ENCODE assay signal across 35 mouse cellular contexts in genomic region chr12:35775396-35775795, GRCm38 (mm10).
"Had no signal": no experiment of that assay in that cellular context is flagged by ENCODE, and none has a peak within 500 bp of the region (broad histone marks: within the 10 kb centered on the region; RNA-seq: fewer than 3 reads in every experiment).

No protein-coding gene starts in this region.

- H3K9ac ChIP-seq: heart, embryonic 12.5 days; heart, embryonic 13.5 days; heart, embryonic 15.5 days; hindbrain, embryonic 12.5 days; hindbrain, embryonic 13.5 days; hindbrain, embryonic 14.5 days; hindbrain, embryonic 15.5 days; intestine, embryonic 15.5 days; kidney, embryonic 15.5 days had no signal

- H3K36me3 ChIP-seq: heart, embryonic 12.5 days; heart, embryonic 13.5 days; heart, embryonic 15.5 days; hindbrain, embryonic 10.5 days; hindbrain, embryonic 12.5 days; hindbrain, embryonic 13.5 days; hindbrain, embryonic 15.5 days; intestine, embryonic 15.5 days; kidney, embryonic 15.5 days had no signal

- H3K27ac ChIP-seq: heart, embryonic 13.5 days; heart, embryonic 15.5 days; hindbrain, embryonic 10.5 days; hindbrain, embryonic 12.5 days; hindbrain, embryonic 13.5 days; hindbrain, embryonic 14.5 days; hindbrain, embryonic 15.5 days; hindbrain, postnatal 0 days; intestine, embryonic 15.5 days; kidney, embryonic 15.5 days; kidney, postnatal 0 days; layer of hippocampus, adult 2 months; left cerebral cortex, adult 2 months had no signal

- ATAC-seq: hindbrain, embryonic 16.5 days; hindbrain, postnatal 0 days; inflammation-experienced regulatory T-cells, adult 6 months; intestine, embryonic 15.5 days; intestine, embryonic 16.5 days; intestine, postnatal 0 days had no signal

- H3K9me3 ChIP-seq: heart, embryonic 12.5 days; heart, embryonic 13.5 days; heart, embryonic 15.5 days; hindbrain, embryonic 10.5 days; hindbrain, embryonic 12.5 days; hindbrain, embryonic 13.5 days; hindbrain, embryonic 15.5 days; intestine, embryonic 15.5 days; kidney, embryonic 15.5 days had no signal

- H3K4me2 ChIP-seq: heart, embryonic 11.5 days; heart, embryonic 12.5 days; heart, embryonic 13.5 days; heart, embryonic 15.5 days; hindbrain, embryonic 12.5 days; hindbrain, embryonic 13.5 days; hindbrain, embryonic 14.5 days; hindbrain, embryonic 15.5 days; intestine, embryonic 15.5 days; kidney, embryonic 15.5 days had no signal

- H3K27me3 ChIP-seq: heart, embryonic 12.5 days; heart, embryonic 13.5 days; heart, embryonic 15.5 days; hindbrain, embryonic 12.5 days; hindbrain, embryonic 13.5 days; hindbrain, embryonic 15.5 days; intestine, embryonic 15.5 days; kidney, embryonic 15.5 days had no signal

- H3K4me3 ChIP-seq: heart, embryonic 12.5 days; heart, embryonic 13.5 days; heart, embryonic 15.5 days; hindbrain, embryonic 10.5 days; hindbrain, embryonic 12.5 days; hindbrain, embryonic 13.5 days; hindbrain, embryonic 15.5 days; intestine, embryonic 15.5 days; kidney, embryonic 15.5 days; layer of hippocampus, adult 2 months; left cerebral cortex, adult 2 months had no signal

- DNase-seq: heart, postnatal 10 days; heart, postnatal 14 days; heart, postnatal 36 days; heart, postnatal 4 days; kidney, adult 11 months; kidney, adult 18-20 months; kidney, adult 2 months; kidney, adult 8-10 months; kidney, adult 9 months; kidney, postnatal 10 days; kidney, postnatal 14 days; kidney, postnatal 25 days; kidney, postnatal 36 days; kidney, postnatal 4 days; layer of hippocampus, adult 9-11 months; layer of hippocampus, postnatal 36 days had no signal

- H3K4me1 ChIP-seq: hindbrain, embryonic 10.5 days; hindbrain, embryonic 12.5 days; hindbrain, embryonic 13.5 days; hindbrain, embryonic 15.5 days; intestine, embryonic 15.5 days had no signal
